Mouse (Mus musculus): ENCODE data around the gene Foxi3. TPM values are rescaled to one million over a fixed set of nuclear protein-coding genes. Genes with fewer than 3 reads are reported as not detected.

Gene Foxi3
- polyA plus RNA-seq, 1 experiment from 2014 or later, result 1.0 TPM

Other genes with a start within 250 kb of the Foxi3 start
- 3.0 and 3.3 TPM in 2 replicates for gene Rpia, start 164.3 kb upstream of the Foxi3 start, polyA plus RNA-seq (2014; fragmentation: Nextera tagmentation; extraction: Ambion mirVana)
- 13.0 and 15.9 TPM in 2 replicates for gene Eif2ak3, start 112.0 kb upstream of the Foxi3 start, polyA plus RNA-seq (2014; fragmentation: Nextera tagmentation; extraction: Ambion mirVana)
- not detected in 2 replicates for gene Tex37, start 37.6 kb upstream of the Foxi3 start, polyA plus RNA-seq (2014; fragmentation: Nextera tagmentation; extraction: Ambion mirVana)
- 7.6 and 8.1 TPM in 2 replicates for gene Thnsl2, start 187.9 kb downstream of the Foxi3 start, polyA plus RNA-seq (2014; fragmentation: Nextera tagmentation; extraction: Ambion mirVana)
- gene Fabp1, start 243.3 kb downstream of the Foxi3 start, polyA plus RNA-seq (2014; fragmentation: Nextera tagmentation; extraction: Ambion mirVana), result not detected in 2 replicates

Data from embryonic facial prominence, embryonic 14.5 days (tissue).